Mouse (Mus musculus) left cerebral cortex, postnatal 25 days (tissue): Measurements from ENCODE around the gene Taok3. TPM values are rescaled to one million over a fixed set of nuclear protein-coding genes. Genes with fewer than 3 reads are reported as not detected.

Experiments
- DNase-seq, 2 experiments: peaks; one replicate each; pipeline ENCODE4 v3.0.0; 2022; ENCODE audit warnings: low spot score in 2 of 2, mixed read lengths in 1 of 2
- intact Hi-C: fragments of 180-260 bp; cut with DNase I; formaldehyde crosslinking; loops from one replicate; pipeline ENCODE4 v1.15.1; 2025
- total RNA-seq, 2 experiments: library from RNA; stranded (reverse); gene quantifications; 2 replicates each; pipeline ENCODE4 v1.2.3; 2021

The Taok3 gene
- total RNA-seq, 2 experiments from 2014 or later = 55.2 to 59.8 TPM

DNA sequence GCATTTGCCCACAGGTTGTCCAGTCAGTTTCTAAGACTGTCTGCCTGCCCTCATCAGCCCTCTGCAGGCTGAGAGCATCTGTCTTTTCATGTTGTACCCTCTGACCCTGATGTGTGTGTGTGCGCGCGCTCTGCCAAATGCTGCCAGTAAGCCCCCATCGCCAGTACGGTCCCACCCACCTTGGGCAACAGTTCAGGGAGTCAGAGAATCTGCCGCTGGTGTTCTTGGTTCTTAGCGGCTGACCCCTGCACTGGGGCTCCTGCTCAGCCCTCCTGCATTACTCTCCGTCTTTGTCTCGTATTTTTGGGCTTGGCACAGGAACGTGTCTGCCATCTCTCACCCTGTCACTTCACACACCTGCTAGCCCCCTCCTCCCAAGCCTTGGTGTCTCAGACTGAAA, 17.1 kb downstream of the Taok3 start:
- DNase-seq = no peak
- intact Hi-C loops = no loop called here

DNA sequence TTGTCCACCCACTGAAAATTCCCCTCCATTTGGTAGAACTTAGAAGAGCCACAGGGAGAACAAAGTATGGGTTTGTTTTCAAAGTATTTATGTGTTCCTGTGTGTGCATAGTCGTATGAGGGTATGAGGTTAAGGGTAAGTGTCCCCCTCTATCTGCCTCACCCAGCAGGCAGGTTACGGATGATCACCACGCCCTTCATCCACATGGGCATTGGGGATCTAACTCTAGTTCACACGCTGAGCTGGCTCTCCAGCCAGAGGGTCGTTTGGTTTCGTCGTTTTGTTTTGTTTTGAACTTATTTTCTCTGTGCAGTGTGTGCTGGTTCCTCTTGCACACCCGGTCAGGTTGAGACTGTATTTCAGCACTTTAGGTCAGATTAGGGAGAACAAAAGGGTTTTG, 17.7 kb downstream of the Taok3 start:
- DNase-seq = no peak
- intact Hi-C loops = no loop called here

DNA sequence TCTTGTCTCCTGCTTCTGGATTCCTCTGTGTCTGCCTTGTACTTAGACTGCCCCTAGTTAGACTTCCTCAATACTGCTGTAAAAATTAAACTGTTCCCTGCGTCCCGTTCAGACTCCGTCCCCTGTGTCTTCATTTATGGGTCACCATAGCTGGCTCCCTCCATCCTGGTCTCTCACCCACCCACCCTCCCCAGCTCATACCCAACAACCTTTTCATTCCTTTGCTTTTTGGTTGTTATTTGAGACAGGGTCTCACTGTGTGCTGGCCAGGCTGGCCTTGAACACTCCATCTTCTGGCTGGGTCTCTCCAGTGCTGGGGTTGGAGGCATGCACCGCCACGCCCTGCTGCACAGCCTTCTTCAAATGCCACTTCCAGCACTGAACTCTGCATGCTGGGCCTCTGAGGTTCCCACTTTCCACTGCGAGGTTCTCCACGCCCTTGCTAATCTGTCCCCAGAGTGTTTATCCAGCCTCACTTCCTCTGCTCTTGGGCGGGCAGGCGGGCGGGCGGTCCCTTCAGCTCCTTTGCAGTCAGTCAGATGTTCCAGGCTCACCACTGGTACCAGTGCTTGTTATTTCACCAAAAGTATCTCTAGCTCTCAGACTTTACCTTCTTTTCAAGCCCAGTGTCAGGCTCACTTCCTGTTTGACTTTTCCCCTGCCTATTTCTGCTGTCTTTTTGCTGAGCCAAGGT, 18.5 kb downstream of the Taok3 start:
- DNase-seq = no peak
- intact Hi-C loops = no loop called here

DNA sequence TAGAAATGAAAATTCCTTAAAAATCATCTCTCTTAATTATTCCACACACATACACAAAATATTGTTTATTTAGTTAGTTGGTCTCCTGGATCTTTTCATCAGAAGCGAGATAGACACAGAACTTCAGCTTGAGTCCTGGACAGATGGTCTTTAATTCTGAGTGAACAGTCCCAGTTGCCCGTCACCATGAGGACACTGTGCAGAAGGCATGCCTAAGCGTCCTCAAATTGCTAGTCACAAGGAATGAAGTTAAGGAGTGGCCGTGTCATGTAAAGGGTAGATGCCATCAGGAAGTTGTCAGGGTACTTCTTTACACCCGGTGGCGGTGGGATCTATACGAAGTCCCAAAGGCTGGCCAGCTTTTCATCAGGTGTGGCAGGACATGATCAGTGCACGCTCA, 19.9 kb downstream of the Taok3 start:
- DNase-seq = no peak
- intact Hi-C loops = no loop called here

DNA sequence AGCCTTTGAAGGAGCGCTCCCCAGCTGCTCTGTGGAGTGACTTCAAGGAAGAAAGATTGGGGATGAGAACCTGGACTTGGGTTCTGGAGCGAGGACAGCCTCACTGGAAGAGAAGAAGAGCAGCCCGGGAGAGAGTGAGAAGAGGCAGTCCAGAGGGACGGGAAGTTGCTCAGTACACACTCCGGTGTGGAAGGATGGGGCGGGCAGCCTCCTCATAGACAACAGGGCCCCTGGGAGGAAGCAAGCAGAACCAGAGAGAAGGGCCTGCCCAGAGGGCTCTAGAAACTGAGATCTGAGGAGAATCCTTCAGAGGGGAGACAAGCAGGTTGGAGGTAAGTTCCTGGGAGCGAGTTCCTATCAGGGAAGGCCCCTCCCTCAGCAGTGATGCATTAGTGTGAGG, 20.4 kb downstream of the Taok3 start:
- DNase-seq = no peak
- intact Hi-C loops = no loop called here

DNA sequence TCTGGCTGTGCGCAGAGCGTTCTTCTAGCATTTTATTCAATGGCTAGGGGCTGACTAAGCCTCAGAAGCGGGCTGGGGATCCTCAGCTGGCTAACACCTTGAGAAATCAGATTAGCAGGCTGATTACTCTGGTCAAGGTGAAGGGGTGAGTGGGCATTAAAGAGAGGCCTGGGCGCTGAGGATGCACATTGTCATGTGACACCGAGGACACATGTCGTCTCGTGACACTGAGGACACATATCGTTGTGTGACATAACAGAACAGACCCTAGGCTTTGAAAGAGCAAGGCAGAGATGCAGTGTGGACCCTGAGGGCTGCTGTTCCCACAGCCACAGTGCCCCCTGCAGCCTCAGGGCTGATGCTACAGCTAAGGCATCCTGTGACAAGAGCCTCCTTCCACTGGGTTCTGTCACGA, 23.8 kb downstream of the Taok3 start:
- intact Hi-C loops = loop anchor here (1.0 kb wide), 1 partner anchor 27 kb away; the partner anchor contains the start of gene Suds3
- no peak for DNase-seq

DNA sequence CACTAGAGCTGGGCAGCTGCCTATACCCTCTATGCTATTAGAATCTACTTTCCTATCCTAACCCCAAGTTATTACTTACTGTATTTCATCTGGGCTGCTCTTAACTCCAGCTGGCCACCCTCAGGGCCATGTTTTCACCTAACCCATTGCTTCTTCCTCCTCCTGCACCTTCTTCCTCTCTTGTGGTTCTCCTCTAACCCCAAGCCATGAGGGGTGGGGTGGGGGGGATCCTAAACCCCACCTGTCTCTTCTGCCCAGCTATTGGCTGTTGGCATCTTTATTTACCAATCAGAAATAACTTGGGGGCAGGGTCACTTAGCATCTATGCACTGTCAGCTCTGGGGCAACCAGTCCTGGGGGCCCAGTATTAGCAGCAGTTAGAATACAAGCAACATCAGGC, 26.2 kb downstream of the Taok3 start:
- intact Hi-C loops = no loop called here
- no peak for DNase-seq

DNA sequence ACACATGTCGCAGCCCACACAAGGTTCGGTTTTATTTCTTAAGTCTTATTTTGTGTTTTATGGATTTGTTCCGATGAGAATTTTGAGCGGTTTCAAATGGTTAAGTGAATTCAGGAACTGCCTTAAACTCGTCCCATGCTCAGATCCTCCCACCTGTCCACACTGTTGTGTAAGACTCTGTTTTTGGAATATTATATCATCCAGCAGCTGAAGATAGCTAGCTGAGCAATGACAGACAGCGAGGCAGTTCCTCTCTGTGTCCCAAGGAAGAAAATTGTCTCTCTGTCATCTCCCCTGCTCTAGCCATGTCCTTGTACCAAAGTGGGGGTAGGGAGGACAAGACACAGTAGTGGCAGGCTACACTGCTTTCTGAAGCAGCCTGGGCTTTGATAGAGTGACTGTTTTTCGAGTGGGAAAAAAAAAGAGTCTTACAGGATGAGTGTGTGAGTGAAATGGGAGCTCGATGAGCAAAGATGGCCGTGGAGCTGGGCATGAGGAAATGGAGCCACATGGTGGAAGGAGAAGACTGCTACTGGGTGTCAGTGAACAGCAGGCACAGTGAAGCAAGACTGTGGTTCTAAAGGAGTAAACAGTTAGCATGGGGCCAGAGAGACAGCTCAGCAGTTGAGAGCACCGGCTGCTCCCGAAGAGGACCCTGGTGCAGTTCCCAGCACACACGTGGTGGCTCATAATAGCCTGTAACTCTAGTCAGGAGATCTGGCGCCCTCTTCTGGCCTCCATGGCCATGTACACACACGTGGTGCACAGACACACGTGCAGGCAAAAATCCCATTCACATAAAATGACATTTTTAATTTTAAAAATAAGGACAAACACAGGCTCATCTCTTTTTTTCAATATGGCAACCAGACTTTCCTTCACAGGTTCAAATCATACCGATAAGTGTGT, 27.5 kb downstream of the Taok3 start:
- DNase-seq = peak; percentile 52 to 92
- intact Hi-C loops = no loop called here

DNA sequence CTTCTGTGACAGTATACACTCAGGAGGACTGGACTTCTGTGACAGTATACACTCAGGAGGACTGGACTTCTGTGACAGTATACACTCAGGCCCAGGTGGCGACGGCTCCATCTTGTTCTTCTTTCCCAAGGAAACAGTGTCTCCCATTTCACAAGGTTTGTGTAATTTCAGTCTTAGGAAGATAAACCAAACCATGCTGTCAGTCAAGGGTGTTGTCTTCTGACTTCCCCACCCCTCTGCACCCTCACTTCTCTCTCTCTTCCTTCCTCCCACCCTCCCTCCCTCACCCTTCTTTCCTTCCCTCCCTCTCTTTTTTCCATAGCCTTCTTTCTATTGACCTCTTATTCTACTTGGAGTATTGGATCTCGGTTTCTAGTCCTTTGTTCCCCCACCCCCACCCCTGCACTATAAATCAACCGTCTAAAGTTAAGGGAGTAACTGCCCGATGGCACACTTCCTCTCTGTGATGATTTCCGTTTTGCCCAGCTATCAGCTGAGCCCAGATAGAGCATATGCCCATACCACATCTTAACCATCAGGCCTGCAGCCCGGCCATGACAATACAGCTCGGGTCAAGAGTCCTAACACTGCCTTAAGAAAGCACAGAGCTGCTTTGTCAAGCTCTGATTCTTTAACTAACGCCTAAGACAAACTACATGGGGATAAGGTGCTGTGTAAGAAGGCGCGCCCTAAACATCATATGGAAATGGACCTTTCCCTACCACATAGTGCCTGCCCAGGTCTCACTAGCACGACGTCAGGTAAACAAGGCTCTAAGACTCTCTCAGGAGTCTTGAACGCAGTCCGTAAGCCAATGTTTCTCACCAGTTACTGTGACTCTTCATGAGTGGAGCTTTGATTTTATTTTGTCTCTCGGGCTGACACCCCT, 29.4 kb downstream of the Taok3 start:
- DNase-seq = no peak
- intact Hi-C loops = no loop called here

DNA sequence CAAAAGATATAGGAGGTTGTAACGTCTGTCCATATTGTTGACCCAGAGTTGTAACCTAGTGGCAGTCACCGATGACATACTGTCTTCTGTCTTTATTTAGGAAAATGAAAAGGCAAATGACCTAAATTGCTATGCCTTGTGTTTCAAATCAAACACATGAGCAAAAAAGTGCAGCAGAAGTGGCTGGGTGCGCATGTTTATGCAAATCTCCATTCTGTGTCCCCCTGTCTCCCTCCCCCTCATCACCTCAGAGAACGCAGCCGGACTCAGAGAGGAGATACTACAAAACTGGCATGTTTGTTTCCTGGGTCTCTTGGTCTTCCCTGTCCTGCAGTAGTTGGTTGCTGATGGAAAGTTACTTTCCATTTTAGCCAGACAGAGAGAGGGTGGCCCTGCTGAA, 30.1 kb downstream of the Taok3 start:
- peak in 1 of 2 experiments; percentile 31 for DNase-seq
- intact Hi-C loops = no loop called here

DNA sequence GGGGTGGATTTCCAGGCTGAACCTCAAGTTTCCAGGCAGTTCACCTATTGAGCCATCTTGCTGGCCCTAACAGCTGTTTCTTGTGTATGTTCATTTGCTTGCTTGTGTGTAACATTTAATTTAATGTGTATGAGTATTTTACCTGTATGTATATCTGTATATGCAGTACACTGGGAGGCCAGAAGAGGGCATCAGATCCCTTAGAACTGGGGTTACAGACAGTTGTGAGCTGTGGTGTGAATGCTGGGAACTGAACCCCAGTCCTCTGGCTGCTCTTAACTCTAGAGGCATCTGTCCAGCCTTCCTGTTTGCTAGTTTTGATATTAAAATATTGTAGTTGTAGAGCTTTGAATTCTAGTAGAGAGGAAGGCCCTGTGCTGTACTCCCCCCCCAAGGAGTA, 33.0 kb downstream of the Taok3 start:
- no peak for DNase-seq
- intact Hi-C loops = no loop called here

DNA sequence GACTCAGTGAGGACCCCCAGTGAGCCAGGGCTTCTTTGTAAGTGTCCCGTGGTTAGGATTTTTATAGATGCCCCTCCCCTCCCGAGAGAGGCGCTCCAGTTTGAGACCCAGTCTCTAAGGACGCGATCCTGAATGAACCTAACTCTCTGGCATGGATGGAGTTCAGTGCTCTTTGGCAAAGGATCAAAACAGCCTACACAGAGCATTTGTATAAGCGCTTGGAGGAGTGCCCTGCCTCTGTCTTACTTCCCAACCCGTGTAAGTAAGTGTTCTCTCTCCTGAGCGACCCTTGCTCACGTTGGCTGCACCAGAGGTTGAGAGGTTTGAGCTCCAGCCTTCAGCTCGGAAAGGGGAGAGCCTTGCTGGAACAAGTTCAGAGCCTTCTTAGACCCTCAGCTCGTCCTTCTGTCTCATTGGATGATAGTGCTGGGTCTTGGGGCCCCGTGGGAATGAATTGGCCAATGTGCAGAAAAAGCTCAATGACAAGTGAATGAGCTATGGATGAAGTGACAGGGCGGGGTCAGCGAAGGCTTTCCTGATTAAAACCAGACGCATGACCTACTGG, 33.7 kb downstream of the Taok3 start:
- peak in 1 of 2 experiments; percentile 43 for DNase-seq
- intact Hi-C loops = no loop called here

DNA sequence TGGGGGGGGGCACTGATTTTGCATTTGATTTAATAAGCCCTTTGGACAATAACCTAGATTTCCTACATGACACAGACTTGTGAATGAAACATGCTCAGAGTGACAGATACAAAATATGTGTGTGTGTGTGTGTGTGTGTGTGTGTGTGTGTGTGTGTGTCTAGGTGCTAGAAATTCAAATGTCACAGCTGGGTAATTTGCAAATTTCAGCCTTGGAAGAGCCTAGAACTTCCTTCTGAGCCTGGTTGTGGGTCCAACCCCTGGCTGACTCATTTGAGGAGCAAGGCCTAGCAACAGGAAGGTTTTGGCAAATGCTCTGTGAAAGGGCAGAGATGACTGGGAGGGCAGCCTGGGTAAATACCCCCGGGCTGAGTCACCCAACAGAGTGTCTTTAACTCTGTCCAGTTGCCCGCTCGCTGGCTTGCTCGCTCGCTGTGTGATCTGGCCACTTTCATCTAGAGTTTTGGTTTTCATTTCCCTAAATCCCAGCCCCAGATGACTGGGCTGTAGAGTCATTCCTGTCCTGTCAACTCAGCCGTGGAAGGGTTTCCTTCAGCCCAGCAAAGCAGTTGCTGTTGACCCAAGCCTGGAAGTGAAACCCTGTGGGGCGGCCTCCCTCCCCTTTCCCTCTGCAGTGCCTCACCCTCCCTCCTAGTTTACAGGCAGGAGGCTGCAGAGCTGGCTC, 38.5 kb downstream of the Taok3 start:
- no peak for DNase-seq
- intact Hi-C loops = no loop called here

DNA sequence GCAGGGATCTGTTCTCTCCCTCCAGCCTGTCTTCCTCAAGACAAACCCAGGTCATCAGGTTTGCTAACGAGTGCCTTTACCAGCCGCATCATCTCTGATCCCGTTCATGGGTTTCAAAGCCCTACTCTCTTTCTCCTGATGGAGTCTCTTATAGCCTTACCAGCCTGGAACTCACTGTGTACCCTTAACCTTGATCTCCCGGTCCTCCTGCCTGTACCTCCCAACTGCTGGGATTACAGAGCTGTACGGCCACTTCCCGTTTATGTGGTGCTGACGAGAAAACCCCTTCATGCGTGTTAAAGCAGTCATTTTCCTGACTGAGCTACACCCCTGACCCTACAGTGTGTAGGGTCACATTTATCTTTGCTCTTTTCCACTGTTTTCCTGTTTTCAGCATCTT, 39.4 kb downstream of the Taok3 start:
- intact Hi-C loops = no loop called here

DNA sequence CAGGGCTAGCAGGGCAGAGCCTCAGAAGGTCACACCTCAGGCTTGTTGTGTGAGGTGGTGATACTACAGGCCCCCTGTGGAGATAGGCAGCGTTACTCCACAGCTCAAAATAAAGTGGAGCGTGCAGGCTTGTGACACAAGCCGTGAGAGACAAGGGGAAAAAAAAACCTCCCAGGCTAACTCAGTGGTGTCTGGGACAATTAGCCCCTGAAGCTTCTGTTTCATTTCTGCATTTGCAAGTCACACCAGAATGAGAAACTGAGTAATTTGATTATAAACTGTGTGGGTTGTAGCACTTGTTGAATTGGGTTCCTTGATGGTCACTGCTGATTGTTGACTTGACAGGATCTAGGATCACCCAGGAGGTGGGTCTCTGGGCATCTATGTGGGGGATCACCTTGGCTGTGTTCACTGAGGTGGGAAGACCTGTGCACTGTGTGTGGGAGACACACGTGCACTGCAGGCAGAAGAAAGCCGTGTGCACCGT, 39.9 kb downstream of the Taok3 start:
- DNase-seq = no peak
- intact Hi-C loops = no loop called here

More for the DNA sequence above, 39.4 kb downstream of the Taok3 start:
- DNase-seq = no peak

DNA sequence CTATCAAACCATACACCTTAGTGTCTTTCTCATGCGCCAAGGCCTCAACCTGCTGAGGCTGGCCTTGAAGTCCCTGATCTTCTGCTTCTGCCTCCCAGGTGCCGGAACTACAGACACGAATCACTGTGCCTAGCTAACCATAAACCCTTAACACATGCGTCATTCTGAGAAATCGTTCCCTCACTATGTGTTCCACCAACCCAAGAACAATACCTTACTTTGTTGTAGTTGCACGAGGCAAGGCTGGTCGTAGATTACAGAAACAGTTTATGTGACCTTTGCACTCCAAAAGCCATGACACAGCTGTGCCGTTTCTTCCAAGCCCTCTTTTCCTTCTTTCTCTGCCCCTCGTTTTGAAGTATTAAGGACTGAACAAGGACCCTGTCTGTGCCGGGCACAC, 40.6 kb downstream of the Taok3 start:
- no peak for DNase-seq
- intact Hi-C loops = no loop called here

DNA sequence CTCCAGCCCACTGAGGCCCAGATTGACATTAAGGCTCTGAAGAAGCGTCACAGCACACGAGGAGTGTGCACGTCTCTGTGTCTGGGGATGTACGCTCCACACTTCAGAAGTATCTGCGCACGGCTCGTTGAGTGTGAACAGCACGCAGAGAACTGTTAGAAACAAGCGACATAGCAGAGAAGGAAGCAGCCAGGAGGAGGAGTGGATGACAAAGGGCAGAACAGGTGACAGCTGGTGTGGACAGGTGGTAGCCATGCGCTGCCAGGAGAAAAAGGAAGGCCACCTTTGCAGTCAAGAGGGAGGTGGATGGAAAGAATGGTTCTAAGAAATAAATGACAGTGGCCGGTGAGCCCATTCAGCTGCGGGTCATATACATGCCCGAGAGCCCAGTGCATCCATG, 43.9 kb downstream of the Taok3 start:
- intact Hi-C loops = no loop called here
- no peak for DNase-seq

DNA sequence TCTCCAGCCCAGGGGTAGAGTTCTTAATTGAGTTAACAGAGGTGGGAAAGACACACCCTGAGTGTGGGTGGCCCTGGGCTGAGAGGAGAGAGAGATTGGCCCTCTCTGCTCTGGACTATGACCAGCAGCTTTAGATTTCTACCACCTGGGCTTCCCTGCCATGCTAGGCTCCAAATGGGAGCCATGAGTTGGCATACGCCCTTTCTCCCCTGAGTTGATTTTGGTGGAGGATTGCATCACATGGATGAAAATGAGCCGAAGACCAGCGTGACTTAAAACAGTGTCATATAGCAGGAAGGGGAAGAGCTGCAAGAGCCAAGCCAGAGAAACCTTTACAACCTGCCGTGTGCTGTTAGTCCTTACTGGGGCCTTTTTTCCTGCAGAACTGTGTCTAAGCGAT, 44.6 kb downstream of the Taok3 start:
- no peak for DNase-seq
- intact Hi-C loops = no loop called here

DNA sequence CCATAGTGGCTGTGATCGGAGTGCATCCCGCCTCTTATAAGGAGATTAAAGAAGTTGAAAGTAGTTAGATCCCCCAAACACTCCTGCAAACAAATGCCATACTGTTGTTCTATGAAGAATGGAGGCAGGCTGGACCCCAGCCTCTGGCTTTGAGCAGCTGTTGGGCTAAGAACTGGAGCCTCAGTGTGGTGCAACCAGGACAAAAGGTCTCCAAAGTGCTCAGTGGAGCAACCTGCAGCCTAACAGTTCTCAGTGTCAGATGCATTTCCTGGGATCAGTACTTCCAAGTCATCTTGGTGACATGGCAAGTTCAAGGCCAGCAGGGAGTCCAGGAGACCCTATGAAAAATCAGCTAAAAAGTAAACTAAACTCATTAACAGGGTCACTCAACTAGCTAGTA, 45.0 kb downstream of the Taok3 start:
- intact Hi-C loops = no loop called here
- no peak for DNase-seq
